Mouse (Mus musculus): ENCODE results near the gene Ccn1. TPM values are rescaled to one million over a fixed set of nuclear protein-coding genes. Genes with fewer than 3 reads are reported as not detected.
A peak's percentile ranks its signal among the peaks of the same experiment; 100 is the strongest.

Gene Ccn1
- polyA plus RNA-seq, 1 experiment from 2014 or later: 58.7 TPM

- Histone ChIP-seq H3K4me1 (replicated peaks) (no peaks in the 10 kb centered on the region), H3K9me3 (no peaks in the 10 kb centered on the region), H3K36me3 (no peaks in the 10 kb centered on the region), H3K4me2 (no peak overlapping the region), H3K27ac (no peak overlapping the region), H3K27me3 (no peaks in the 10 kb centered on the region), H3K9ac (replicated peaks) (no peak overlapping the region), H3K4me3 (replicated peaks) (no peak overlapping the region)
- 77% methylated on average over 2 of the region's 2 CpGs for WGBS
- ATAC-seq (ENCODE audit: insufficient number of reproducible peaks, insufficient read depth, low FRiP score, low TSS enrichment, low read depth): no peak
These were observed 25.0 kb upstream of the Ccn1 start for GRCm38 (mm10) chr3:145674815-145675214.

- no peaks in the 10 kb centered on the region for H3K9me3 ChIP-seq
- ATAC-seq (ENCODE audit: insufficient number of reproducible peaks, insufficient read depth, low FRiP score, low TSS enrichment, low read depth): no peak
- WGBS: 89% methylated on average over 4 of the region's 4 CpGs
- H3K4me3 ChIP-seq (replicated peaks): no peak overlapping the region
- no peaks in the 10 kb centered on the region for H3K36me3 ChIP-seq
- H3K9ac ChIP-seq (replicated peaks): no peak overlapping the region
- H3K27me3 ChIP-seq: no peaks in the 10 kb centered on the region
- no peaks in the 10 kb centered on the region for H3K4me1 ChIP-seq (replicated peaks)
- H3K4me2 ChIP-seq: no peak overlapping the region
- no peak overlapping the region; the same call in 1 of the 2 replicates for H3K27ac ChIP-seq
These were observed 16.6 kb upstream of the Ccn1 start for GRCm38 (mm10) chr3:145666383-145666782.

- 81% methylated on average over 14 of the region's 14 CpGs for WGBS
- Histone ChIP-seq H3K27ac (no peak overlapping the region), H3K9ac (replicated peaks) (no peak overlapping the region), H3K4me2 (no peak overlapping the region), H3K4me3 (replicated peaks) (no peak overlapping the region), H3K4me1 (replicated peaks) (peaks cover 22% of the 10 kb centered on the region), H3K36me3 (no peaks in the 10 kb centered on the region), H3K27me3 (no peaks in the 10 kb centered on the region), H3K9me3 (no peaks in the 10 kb centered on the region)
- no peak for ATAC-seq (ENCODE audit: insufficient number of reproducible peaks, insufficient read depth, low FRiP score, low TSS enrichment, low read depth)
These were observed 7.4 kb upstream of the Ccn1 start for GRCm38 (mm10) chr3:145656993-145657713.

- H3K4me2 ChIP-seq: no peak overlapping the region
- H3K4me3 ChIP-seq (replicated peaks): no peak overlapping the region
- peaks cover 43% of the 10 kb centered on the region for H3K4me1 ChIP-seq (replicated peaks)
- WGBS: 72% methylated on average over 6 of the region's 6 CpGs
- no peaks in the 10 kb centered on the region for H3K9me3 ChIP-seq
- no peaks in the 10 kb centered on the region for H3K36me3 ChIP-seq
- no peaks in the 10 kb centered on the region for H3K27me3 ChIP-seq
- H3K27ac ChIP-seq: no peak overlapping the region
- ATAC-seq (ENCODE audit: insufficient number of reproducible peaks, insufficient read depth, low FRiP score, low TSS enrichment, low read depth): no peak
- H3K9ac ChIP-seq (replicated peaks): no peak overlapping the region
These were observed 5.2 kb upstream of the Ccn1 start for GRCm38 (mm10) chr3:145654944-145655343.

GRCm38 (mm10) chr3:145654028-145654427 is 4.2 kb upstream of the Ccn1 start:
- 0 out of 2 replicates have a peak overlapping the region, but pooled peaks have one; percentile 13 for H3K27ac ChIP-seq
- H3K4me3 ChIP-seq (replicated peaks): no peak overlapping the region
- 55% methylated on average over 9 of the region's 9 CpGs for WGBS
- H3K9me3 ChIP-seq: no peaks in the 10 kb centered on the region
- H3K36me3 ChIP-seq: no peaks in the 10 kb centered on the region
- H3K4me2 ChIP-seq: peak overlapping the region; percentile 80
- no peak for ATAC-seq (ENCODE audit: insufficient number of reproducible peaks, insufficient read depth, low FRiP score, low TSS enrichment, low read depth)
- H3K27me3 ChIP-seq: no peaks in the 10 kb centered on the region
- H3K4me1 ChIP-seq (replicated peaks): peaks cover 43% of the 10 kb centered on the region
- no peak overlapping the region; the same call in 1 of the 2 replicates for H3K9ac ChIP-seq (replicated peaks)

GRCm38 (mm10) chr3:145653191-145653940 is 3.6 kb upstream of the Ccn1 start:
- Histone ChIP-seq H3K9ac (replicated peaks) (peak overlapping the region; percentile 65), H3K36me3 (0 out of 2 replicates have a peak, but pooled peaks cover under 1% of the 10 kb centered on the region), H3K4me1 (replicated peaks) (peaks cover 44% of the 10 kb centered on the region), H3K4me3 (replicated peaks) (peak overlapping the region; percentile 76), H3K27me3 (no peaks in the 10 kb centered on the region), H3K27ac (peak overlapping the region; percentile 98), H3K4me2 (peak overlapping the region; percentile 80), H3K9me3 (no peaks in the 10 kb centered on the region)
- WGBS: under 1% methylated on average over 53 of the region's 53 CpGs
- ATAC-seq (ENCODE audit: insufficient number of reproducible peaks, insufficient read depth, low FRiP score, low TSS enrichment, low read depth): peak; percentile 58

GRCm38 (mm10) chr3:145652322-145653131 is 2.7 kb upstream of the Ccn1 start:
- Histone ChIP-seq H3K27me3 (no peaks in the 10 kb centered on the region), H3K9me3 (no peaks in the 10 kb centered on the region), H3K9ac (replicated peaks) (peak overlapping the region; percentile 65), H3K36me3 (peaks cover 9% of the 10 kb centered on the region), H3K27ac (peak overlapping the region; percentile 98), H3K4me3 (replicated peaks) (peak overlapping the region; percentile 76), H3K4me1 (replicated peaks) (peaks cover 52% of the 10 kb centered on the region), H3K4me2 (peak overlapping the region; percentile 80)
- 5% methylated on average over 20 of the region's 20 CpGs for WGBS
- peak; percentile 12; the same call in 1 of the 2 replicates for ATAC-seq (ENCODE audit: insufficient number of reproducible peaks, insufficient read depth, low FRiP score, low TSS enrichment, low read depth)

GRCm38 (mm10) chr3:145651978-145652321 is 2.2 kb upstream of the Ccn1 start:
- Histone ChIP-seq H3K27me3 (no peaks in the 10 kb centered on the region), H3K27ac (peak overlapping the region; percentile 98), H3K4me3 (replicated peaks) (peak overlapping the region; percentile 76), H3K36me3 (peaks cover 15% of the 10 kb centered on the region), H3K9me3 (no peaks in the 10 kb centered on the region), H3K4me2 (peak overlapping the region; percentile 80), H3K4me1 (replicated peaks) (peaks cover 58% of the 10 kb centered on the region), H3K9ac (replicated peaks) (peak overlapping the region; percentile 65; the same call in 1 of the 2 replicates)
- 1% methylated on average over 10 of the region's 10 CpGs for WGBS
- ATAC-seq (ENCODE audit: insufficient number of reproducible peaks, insufficient read depth, low FRiP score, low TSS enrichment, low read depth): no peak

- no peak for ATAC-seq (ENCODE audit: insufficient number of reproducible peaks, insufficient read depth, low FRiP score, low TSS enrichment, low read depth)
- Histone ChIP-seq H3K9me3 (no peaks in the 10 kb centered on the region), H3K27me3 (no peaks in the 10 kb centered on the region), H3K4me1 (replicated peaks) (peaks cover 63% of the 10 kb centered on the region), H3K27ac (peak overlapping the region; percentile 98), H3K4me2 (peak overlapping the region; percentile 80), H3K36me3 (peaks cover 15% of the 10 kb centered on the region), H3K4me3 (replicated peaks) (peak overlapping the region; percentile 76), H3K9ac (replicated peaks) (peak overlapping the region; percentile 89)
- 2% methylated on average over 19 of the region's 19 CpGs for WGBS
These were observed 1.5 kb upstream of the Ccn1 start for GRCm38 (mm10) chr3:145651029-145651977.

GRCm38 (mm10) chr3:145650298-145651011 is 674 bp upstream of the Ccn1 start:
- H3K4me2 ChIP-seq: peak overlapping the region; percentile 80
- peak overlapping the region; percentile 98 for H3K27ac ChIP-seq
- no peak for ATAC-seq (ENCODE audit: insufficient number of reproducible peaks, insufficient read depth, low FRiP score, low TSS enrichment, low read depth)
- peaks cover 68% of the 10 kb centered on the region for H3K4me1 ChIP-seq (replicated peaks)
- H3K27me3 ChIP-seq: no peaks in the 10 kb centered on the region
- no peaks in the 10 kb centered on the region for H3K9me3 ChIP-seq
- H3K9ac ChIP-seq (replicated peaks): peak overlapping the region; percentile 89
- peaks cover 15% of the 10 kb centered on the region for H3K36me3 ChIP-seq
- WGBS: 2% methylated on average over 18 of the region's 18 CpGs
- peak overlapping the region; percentile 76 for H3K4me3 ChIP-seq (replicated peaks)

Data from limb, embryonic 12.5 days (tissue).